Mouse (Mus musculus) liver, embryonic 12.5 days (tissue): ENCODE data around the gene Fam186b. TPM values are rescaled to one million over a fixed set of nuclear protein-coding genes. Genes with fewer than 3 reads are reported as not detected.
A peak's percentile ranks its signal among the peaks of the same experiment; 100 is the strongest.

Experiments
- ATAC-seq: fragments of 200-750 bp; cut with Nextera tagmentation; 2 replicates; pipeline ENCODE4 v1.8.0; 2017; ENCODE audit warnings: moderate number of reproducible peaks, mild to moderate bottlenecking, moderate library complexity
- H3K27ac ChIP-seq: fragments of 300-500 bp; sonication (generic); 2 replicates; pipeline ENCODE4 v1.5.1; 2016; ENCODE audit warnings: mild to moderate bottlenecking
- H3K27me3 ChIP-seq: fragments of 300-500 bp; sonication (generic); replicated peaks from 2 replicates; pipeline ENCODE4 v1.6.1; 2016; ENCODE audit warnings: mild to moderate bottlenecking, moderate library complexity
- H3K36me3 ChIP-seq: fragments of 300-500 bp; sonication (generic); 2 replicates; pipeline ENCODE4 v1.6.1; 2016; ENCODE audit warnings: mild to moderate bottlenecking, moderate library complexity
- H3K4me1 ChIP-seq: fragments of 300-500 bp; sonication (generic); 2 replicates; pipeline ENCODE4 v1.6.1; 2016
- H3K4me2 ChIP-seq: fragments of 300-500 bp; sonication (generic); 2 replicates; pipeline ENCODE4 v1.6.1; 2016; ENCODE audit warnings: mild to moderate bottlenecking, moderate library complexity
- H3K4me3 ChIP-seq: fragments of 300-500 bp; sonication (generic); 2 replicates; pipeline ENCODE4 v1.5.1; 2016; ENCODE audit warnings: mild to moderate bottlenecking, moderate library complexity
- H3K9ac ChIP-seq: fragments of 300-500 bp; sonication (generic); 2 replicates; pipeline ENCODE4 v1.6.1; 2016; ENCODE audit warnings: mild to moderate bottlenecking, moderate library complexity
- H3K9me3 ChIP-seq: fragments of 300-500 bp; sonication (generic); replicated peaks from 2 replicates; pipeline ENCODE4 v1.6.1; 2016; ENCODE audit warnings: mild to moderate bottlenecking, moderate library complexity
- WGBS: fragments of 180-500 bp; shearing (Covaris S2); methylation state at CpG from one replicate; pipeline ENCODE4 v1.1.7; 2016; ENCODE audit not compliant: insufficient replicate concordance; 5-methylcytosine and 5-hydroxymethylcytosine counted together
- polyA plus RNA-seq: library from polyadenylated mRNA; unstranded; fragments of >200 nt; fragmentation: Nextera tagmentation; extraction: Ambion mirVana; gene quantifications from 2 replicates; pipeline ENCODE4 v1.2.1, GENCODE M21; 2016

Fam186b gene
- polyA plus RNA-seq, 1 experiment from 2014 or later, result 0.06 TPM

GRCm38 (mm10) chr15:99318861-99319410 lies 23.2 kb upstream of the Fam186b start:
- Histone ChIP-seq H3K4me2 (no peak overlapping the region), H3K4me1 (peaks cover 13% of the 10 kb centered on the region), H3K4me3 (no peak overlapping the region), H3K9ac (no peak overlapping the region), H3K27ac (0 out of 2 replicates have a peak overlapping the region, but pooled peaks have one; percentile 47), H3K36me3 (peaks cover 81% of the 10 kb centered on the region), H3K9me3 (no peaks in the 10 kb centered on the region), H3K27me3 (no peaks in the 10 kb centered on the region)
- WGBS, result 68% methylated on average over 14 of the region's 14 CpGs
- no peak for ATAC-seq

DNA sequence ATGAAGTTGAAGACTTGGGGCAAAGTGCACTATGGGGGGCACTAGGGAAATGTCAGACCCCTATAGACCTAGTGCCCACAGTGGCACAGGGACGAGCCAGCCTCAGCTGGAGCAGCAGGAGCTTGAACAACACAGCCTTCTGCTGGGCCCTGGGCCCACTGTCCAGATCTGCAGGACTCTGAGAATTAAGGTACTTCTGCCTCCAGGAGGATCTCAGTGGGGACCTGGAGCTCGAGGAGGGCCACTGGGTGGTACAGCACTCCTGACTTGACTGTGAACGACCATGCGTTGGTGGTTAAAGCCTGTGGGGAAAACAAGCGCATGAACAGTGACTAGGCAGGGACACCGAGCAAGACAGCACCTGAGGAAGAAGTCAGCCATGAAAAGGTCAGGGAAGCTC lies 22.4 kb upstream of the Fam186b start:
- 70% methylated on average over 6 of the region's 6 CpGs for WGBS
- no peak for ATAC-seq
- peak overlapping the region; percentile 45; the same call in 1 of the 2 replicates for H3K27ac ChIP-seq
- H3K36me3 ChIP-seq, result peaks cover 72% of the 10 kb centered on the region
- no peak overlapping the region for H3K4me2 ChIP-seq
- H3K9ac ChIP-seq, result no peak overlapping the region
- H3K27me3 ChIP-seq, result no peaks in the 10 kb centered on the region
- no peak overlapping the region for H3K4me3 ChIP-seq
- peaks cover 13% of the 10 kb centered on the region for H3K4me1 ChIP-seq
- no peaks in the 10 kb centered on the region for H3K9me3 ChIP-seq

- Histone ChIP-seq H3K4me3 (no peak overlapping the region), H3K9ac (no peak overlapping the region), H3K9me3 (no peaks in the 10 kb centered on the region), H3K4me1 (peaks cover 13% of the 10 kb centered on the region), H3K4me2 (no peak overlapping the region), H3K27ac (no peak overlapping the region), H3K27me3 (no peaks in the 10 kb centered on the region), H3K36me3 (peaks cover 70% of the 10 kb centered on the region)
- 68% methylated on average over 2 of the region's 2 CpGs for WGBS
- ATAC-seq, result no peak
These were observed 21.6 kb upstream of the Fam186b start for GRCm38 (mm10) chr15:99317267-99317651.

DNA sequence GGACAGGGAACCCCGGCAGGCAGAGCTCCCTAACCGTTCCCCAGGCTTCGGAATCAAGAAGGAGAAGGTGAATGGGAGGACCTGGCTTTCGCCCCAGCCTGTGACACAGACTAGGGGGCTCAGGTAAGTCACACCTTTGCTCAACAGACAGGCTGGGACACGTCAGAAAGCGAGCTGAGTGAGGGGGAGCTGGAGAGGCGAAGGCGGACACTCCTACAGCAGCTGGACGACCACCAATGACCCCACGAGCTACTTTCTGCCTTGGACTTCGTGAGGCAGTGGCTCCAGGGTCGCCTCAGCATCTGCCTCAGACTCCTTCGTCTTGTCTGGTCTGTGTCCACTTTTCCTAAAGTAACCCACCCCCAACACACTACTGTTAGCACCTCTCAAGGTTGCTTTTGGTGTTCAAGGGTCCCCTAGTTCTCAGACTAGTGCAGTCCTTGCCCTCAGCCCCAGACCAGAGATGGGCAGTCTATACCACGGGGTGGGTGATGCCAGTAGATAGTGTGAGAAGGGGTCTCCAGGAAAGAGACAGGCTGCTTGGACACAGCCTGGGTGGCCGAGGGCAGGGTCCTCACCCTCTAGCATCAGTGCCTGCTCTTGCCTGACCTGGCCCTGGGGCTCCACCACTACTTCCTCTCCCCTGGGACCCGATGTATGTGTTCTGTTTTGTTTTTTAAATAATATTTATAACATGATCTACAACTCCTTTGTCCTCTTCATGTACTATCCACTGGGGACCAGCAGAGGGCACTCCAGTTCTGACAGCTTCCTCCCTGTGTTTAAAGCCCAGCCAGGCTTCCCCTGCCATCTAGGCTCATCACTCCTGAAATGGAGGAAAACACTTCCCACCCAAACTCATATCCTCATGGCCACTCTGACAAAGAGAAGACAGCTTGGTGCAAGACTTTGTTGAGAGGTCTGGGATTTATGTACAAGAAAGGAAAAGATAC lies 20.9 kb upstream of the Fam186b start:
- Histone ChIP-seq H3K27me3 (no peaks in the 10 kb centered on the region), H3K36me3 (peaks cover 70% of the 10 kb centered on the region), H3K27ac (no peak overlapping the region), H3K4me2 (no peak overlapping the region), H3K4me3 (no peak overlapping the region), H3K4me1 (peaks cover 13% of the 10 kb centered on the region), H3K9me3 (no peaks in the 10 kb centered on the region), H3K9ac (no peak overlapping the region)
- WGBS, result 64% methylated on average over 16 of the region's 16 CpGs
- ATAC-seq, result no peak; the same call in 1 of the 2 replicates

- H3K9me3 ChIP-seq, result no peaks in the 10 kb centered on the region
- no peaks in the 10 kb centered on the region for H3K27me3 ChIP-seq
- no peak overlapping the region for H3K4me2 ChIP-seq
- no peak overlapping the region for H3K27ac ChIP-seq
- peaks cover 67% of the 10 kb centered on the region for H3K36me3 ChIP-seq
- ATAC-seq, result no peak
- 86% methylated on average over 16 of the region's 16 CpGs for WGBS
- no peak overlapping the region for H3K9ac ChIP-seq
- H3K4me3 ChIP-seq, result no peak overlapping the region
- H3K4me1 ChIP-seq, result peaks cover 13% of the 10 kb centered on the region
These were observed 19.2 kb upstream of the Fam186b start for GRCm38 (mm10) chr15:99314891-99315290.

DNA sequence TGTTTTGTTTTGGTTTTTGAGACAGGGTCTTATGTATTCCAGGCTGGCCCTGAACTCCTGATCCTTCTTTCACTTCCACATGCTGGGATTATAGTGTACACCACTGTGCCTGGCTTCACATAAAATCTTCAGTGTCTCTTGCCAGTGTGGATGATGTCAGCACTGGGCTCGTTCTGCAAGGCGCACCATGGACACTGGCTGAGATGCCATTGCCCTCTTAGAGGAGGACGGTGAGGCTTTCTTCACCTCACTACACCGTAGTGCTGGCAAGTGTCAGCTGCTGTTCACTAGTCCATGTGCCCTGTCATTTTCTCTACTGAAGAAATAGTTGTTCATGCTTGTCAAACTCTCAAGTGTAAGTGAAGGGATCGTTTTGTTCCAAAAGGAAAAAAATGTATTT lies 14.9 kb upstream of the Fam186b start:
- H3K27ac ChIP-seq, result no peak overlapping the region
- H3K9me3 ChIP-seq, result no peaks in the 10 kb centered on the region
- ATAC-seq, result no peak
- H3K4me1 ChIP-seq, result no peaks in the 10 kb centered on the region
- H3K27me3 ChIP-seq, result no peaks in the 10 kb centered on the region
- WGBS, result 79% methylated on average over 5 of the region's 5 CpGs
- no peak overlapping the region for H3K9ac ChIP-seq
- H3K36me3 ChIP-seq, result peaks cover 73% of the 10 kb centered on the region
- H3K4me3 ChIP-seq, result no peak overlapping the region
- H3K4me2 ChIP-seq, result no peak overlapping the region

GRCm38 (mm10) chr15:99309549-99309948 lies 13.9 kb upstream of the Fam186b start:
- H3K36me3 ChIP-seq, result peaks cover 72% of the 10 kb centered on the region
- no peak for ATAC-seq
- no peak overlapping the region for H3K4me3 ChIP-seq
- H3K27ac ChIP-seq, result no peak overlapping the region
- no peaks in the 10 kb centered on the region for H3K27me3 ChIP-seq
- no peaks in the 10 kb centered on the region for H3K9me3 ChIP-seq
- no peak overlapping the region for H3K4me2 ChIP-seq
- no peaks in the 10 kb centered on the region for H3K4me1 ChIP-seq
- 77% methylated on average over 9 of the region's 9 CpGs for WGBS
- H3K9ac ChIP-seq, result no peak overlapping the region

- Histone ChIP-seq H3K4me1 (no peaks in the 10 kb centered on the region), H3K4me2 (no peak overlapping the region), H3K9me3 (no peaks in the 10 kb centered on the region), H3K9ac (no peak overlapping the region), H3K27ac (no peak overlapping the region), H3K36me3 (peaks cover 78% of the 10 kb centered on the region), H3K4me3 (no peak overlapping the region), H3K27me3 (no peaks in the 10 kb centered on the region)
- no peak for ATAC-seq
- WGBS, result 73% methylated on average over 9 of the region's 9 CpGs
These were observed 11.8 kb upstream of the Fam186b start for GRCm38 (mm10) chr15:99307476-99307875.

DNA sequence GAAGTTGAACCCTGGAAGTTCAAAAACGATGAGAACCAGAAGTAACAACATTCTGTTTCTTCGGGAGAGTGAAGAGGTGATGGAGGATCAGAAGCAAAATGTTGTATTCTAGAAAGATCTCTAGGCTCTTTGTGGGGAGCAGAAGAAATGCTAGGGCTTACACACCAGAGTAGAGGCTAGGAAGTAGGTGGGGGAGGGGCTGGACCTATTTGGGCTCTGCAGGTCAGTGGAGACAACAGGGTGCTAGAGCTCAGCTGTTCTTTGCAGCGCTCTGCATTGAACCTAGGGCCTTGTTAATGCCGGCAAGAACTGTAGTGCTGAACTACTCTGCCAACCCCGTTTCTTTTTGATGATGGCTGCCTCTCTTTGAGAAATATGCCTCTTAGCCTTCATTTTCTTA lies 525 bp upstream of the Fam186b start:
- ATAC-seq, result no peak

DNA sequence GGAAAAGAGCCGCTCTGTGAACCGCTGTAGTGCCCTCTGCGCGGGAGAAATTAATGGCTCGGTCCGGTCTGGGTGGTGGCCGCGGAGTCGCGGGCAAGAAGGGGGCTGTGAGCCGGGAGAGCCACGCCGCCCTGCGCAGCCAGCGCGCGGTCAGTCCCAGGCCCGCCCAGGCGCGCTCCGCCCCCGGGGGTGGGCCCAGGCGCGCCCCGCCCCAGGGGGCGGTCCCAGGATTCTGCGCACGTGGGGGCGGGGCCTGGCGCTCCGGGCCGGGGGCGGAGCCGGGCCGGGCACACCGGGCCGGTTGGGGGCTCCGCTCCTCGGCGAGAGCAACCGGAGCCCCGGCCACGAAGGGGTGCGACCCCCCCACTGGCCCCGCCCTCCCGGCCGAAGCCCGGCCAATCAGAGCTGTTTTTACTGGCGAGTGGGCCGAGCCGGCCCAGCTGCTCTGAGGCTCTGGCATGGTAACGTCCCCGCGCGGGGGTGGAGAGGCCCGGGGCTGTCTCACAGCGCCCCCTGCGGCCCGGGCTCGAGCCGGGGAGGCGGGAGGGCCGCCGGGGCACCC lies 794 bp downstream of the Fam186b start, which contains the start of gene Prpf40b:
Prpf40b (plus strand) TSS at position 275 of the 562 bp plus-strand sequence.
- peak within 1 kb of the TSS; percentile 72 for H3K9ac ChIP-seq
- H3K4me3 ChIP-seq, result peak within 1 kb of the TSS; percentile 72
- peak; percentile 94 for ATAC-seq
- H3K27me3 ChIP-seq, result peaks cover 19% of the 10 kb centered on the region; the same call in 1 of the 2 replicates
- peak within 1 kb of the TSS; percentile 85 for H3K4me2 ChIP-seq
- WGBS, result under 1% methylated on average over 60 of the region's 64 CpGs
- H3K27ac ChIP-seq, result peak within 1 kb of the TSS; percentile 72
- no peaks in the 10 kb centered on the region for H3K9me3 ChIP-seq
- H3K36me3 ChIP-seq, result no peaks in the 10 kb centered on the region
- peaks cover 24% of the 10 kb centered on the region for H3K4me1 ChIP-seq

More for the DNA sequence above, 525 bp upstream of the Fam186b start:
- Histone ChIP-seq H3K4me3 (peak overlapping the region; percentile 72), H3K27me3 (peaks cover 18% of the 10 kb centered on the region; the same call in 1 of the 2 replicates), H3K27ac (no peak overlapping the region), H3K36me3 (no peaks in the 10 kb centered on the region), H3K9ac (no peak overlapping the region), H3K9me3 (no peaks in the 10 kb centered on the region), H3K4me1 (peaks cover 24% of the 10 kb centered on the region), H3K4me2 (peak overlapping the region; percentile 85; the same call in 1 of the 2 replicates)
- WGBS, result 45% methylated on average over 5 of the region's 5 CpGs

DNA sequence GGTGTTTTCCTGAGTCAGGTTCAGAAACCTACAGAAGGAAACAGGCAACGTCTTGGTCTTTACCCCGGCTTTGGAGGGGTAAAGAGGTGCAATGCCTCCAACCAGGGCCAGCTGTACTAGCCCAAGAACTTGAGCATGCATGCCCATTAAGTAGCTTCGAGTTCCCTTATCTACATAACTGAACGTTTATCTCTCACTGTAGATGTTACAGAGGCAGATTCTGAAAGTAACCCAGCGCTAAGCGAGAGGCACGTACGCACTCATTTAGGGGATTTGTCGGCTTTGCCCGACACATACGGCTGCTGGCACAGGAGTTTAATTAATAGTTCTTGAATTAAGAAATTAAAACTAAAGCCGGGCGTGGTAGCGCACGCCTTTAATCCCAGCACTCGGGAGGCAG lies 1.4 kb downstream of the Fam186b start:
- ATAC-seq, result peak; percentile 1; the same call in 1 of the 2 replicates
- H3K4me2 ChIP-seq, result peak overlapping the region; percentile 85
- 0 out of 2 replicates have a peak overlapping the region, but pooled peaks have one; percentile 72 for H3K27ac ChIP-seq
- WGBS, result 10% methylated on average over 16 of the region's 16 CpGs
- peaks cover 19% of the 10 kb centered on the region; the same call in 1 of the 2 replicates for H3K27me3 ChIP-seq
- no peaks in the 10 kb centered on the region for H3K9me3 ChIP-seq
- peak overlapping the region; percentile 72 for H3K4me3 ChIP-seq
- H3K36me3 ChIP-seq, result no peaks in the 10 kb centered on the region
- H3K9ac ChIP-seq, result peak overlapping the region; percentile 72
- peaks cover 24% of the 10 kb centered on the region for H3K4me1 ChIP-seq

DNA sequence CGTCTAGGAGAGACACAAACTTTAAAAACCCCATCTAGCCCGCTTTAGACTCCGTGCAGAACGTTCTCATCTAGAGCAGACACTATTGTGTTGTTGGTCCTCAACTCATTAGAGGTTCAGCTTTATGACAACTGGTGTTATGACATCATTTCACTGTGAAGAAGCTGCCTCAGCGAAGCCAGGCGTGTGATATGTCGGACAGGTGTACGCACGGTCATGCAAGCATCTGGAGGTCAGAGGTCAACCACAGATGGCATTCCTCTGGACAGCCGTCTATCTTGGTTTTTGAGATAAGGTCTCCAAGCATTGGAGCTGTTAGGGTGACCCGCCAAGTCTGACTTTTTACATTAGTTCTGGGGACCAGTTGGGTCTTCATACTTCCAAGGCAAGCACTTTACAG lies 5.1 kb downstream of the Fam186b start:
- Histone ChIP-seq H3K27ac (no peak overlapping the region), H3K36me3 (no peaks in the 10 kb centered on the region), H3K9me3 (no peaks in the 10 kb centered on the region), H3K27me3 (peaks cover 19% of the 10 kb centered on the region; the same call in 1 of the 2 replicates), H3K4me2 (no peak overlapping the region), H3K9ac (no peak overlapping the region), H3K4me1 (peaks cover 13% of the 10 kb centered on the region), H3K4me3 (no peak overlapping the region)
- whole genome bisulfite sequencing, result 77% methylated on average over 11 of the region's 11 CpGs
- no peak for ATAC-seq
